Mouse (Mus musculus) ovary, adult 10 weeks (tissue): ENCODE results near the gene Brd7. TPM values are rescaled to one million over a fixed set of nuclear protein-coding genes. Genes with fewer than 3 reads are reported as not detected.

Experiments used
- polyA plus RNA-seq: library from polyadenylated mRNA; stranded (reverse); fragments of 350-450 nt; fragmentation: Illumina TruSeq; extraction: RNeasy Lipid Tissue Mini Kit (QIAGEN cat#74804); gene quantifications from one replicate; pipeline ENCODE4 v1.2.3, GENCODE M21; 2014

The Brd7 gene
- 70.7 TPM for polyA plus RNA-seq

GRCm38 (mm10) chr8:88361708-88362428 is at the start of gene Brd7:
Brd7 (minus strand) TSS chr8:88362194.

Other genes with a start within 250 kb of the Brd7 start
- 172 TPM for gene Cnep1r1, start 243.4 kb downstream of the Brd7 start, polyA plus RNA-seq
- gene Heatr3, start 224.3 kb downstream of the Brd7 start, polyA plus RNA-seq, result 35.1 TPM
- gene Tent4b, start 163.0 kb downstream of the Brd7 start, polyA plus RNA-seq, result 81.8 TPM
- 11.2 TPM for gene Adcy7, start 89.8 kb downstream of the Brd7 start, polyA plus RNA-seq
- 3.4 TPM for gene Nkd1, start 159.2 kb upstream of the Brd7 start, polyA plus RNA-seq